Mouse (Mus musculus) cerebellum, adult 8-10 months (tissue): Measurements from ENCODE around the gene Copz2.

ENCODE experiments used
- DNase-seq: peaks from one replicate; pipeline ENCODE4 v3.0.0; 2022

The Copz2 gene

GRCm38 (mm10) chr11:96910003-96910402 is 60.3 kb downstream of the Copz2 start:
- DNase-seq, result peak; percentile 85
